Mouse (Mus musculus): ENCODE data around the gene Fam131c. TPM values are rescaled to one million over a fixed set of nuclear protein-coding genes. Genes with fewer than 3 reads are reported as not detected.

Gene Fam131c
- polyA plus RNA-seq (2014; fragmentation: Illumina TruSeq; extraction: RNeasy Lipid Tissue Mini Kit (QIAGEN cat#74804); ENCODE audit: low read depth, low replicate concordance) = not detected

GRCm38 (mm10) chr4:141367997-141368791 is at the start of gene Fam131c:
Gene Fam131c (plus strand): TSS chr4:141368220.

GRCm38 (mm10) chr4:141398545-141398944 is 30.5 kb downstream of the Fam131c start, which contains the start of gene Clcnka:
Gene Clcnka (minus strand): TSS chr4:141398724.

GRCm38 (mm10) chr4:141415924-141416323 is 47.9 kb downstream of the Fam131c start, which contains the start of gene Clcnkb:
Gene Clcnkb (minus strand): TSS chr4:141416014.

GRCm38 (mm10) chr4:141420192-141420829 is 52.3 kb downstream of the Fam131c start, which contains the start of gene Hspb7:
Gene Hspb7 (plus strand): TSS chr4:141420779.

Other genes with a start within 250 kb of the Fam131c start
- gene Szrd1, start 228.4 kb upstream of the Fam131c start, polyA plus RNA-seq (2014; fragmentation: Illumina TruSeq; extraction: RNeasy Lipid Tissue Mini Kit (QIAGEN cat#74804); ENCODE audit: low read depth, low replicate concordance) = 4.6 TPM
- 3.9 TPM for gene Fbxo42, start 220.3 kb upstream of the Fam131c start, polyA plus RNA-seq (2014; fragmentation: Illumina TruSeq; extraction: RNeasy Lipid Tissue Mini Kit (QIAGEN cat#74804); ENCODE audit: low read depth, low replicate concordance)
- gene Rsg1, start 154.3 kb upstream of the Fam131c start, polyA plus RNA-seq (2014; fragmentation: Illumina TruSeq; extraction: RNeasy Lipid Tissue Mini Kit (QIAGEN cat#74804); ENCODE audit: low read depth, low replicate concordance) = 0.50 TPM
- gene Arhgef19, start 128.7 kb upstream of the Fam131c start, polyA plus RNA-seq (2014; fragmentation: Illumina TruSeq; extraction: RNeasy Lipid Tissue Mini Kit (QIAGEN cat#74804); ENCODE audit: low read depth, low replicate concordance) = not detected
- not detected for gene Epha2, start 67.0 kb upstream of the Fam131c start, polyA plus RNA-seq (2014; fragmentation: Illumina TruSeq; extraction: RNeasy Lipid Tissue Mini Kit (QIAGEN cat#74804); ENCODE audit: low read depth, low replicate concordance)
- not detected for gene Clcnka, start 30.5 kb downstream of the Fam131c start, polyA plus RNA-seq (2014; fragmentation: Illumina TruSeq; extraction: RNeasy Lipid Tissue Mini Kit (QIAGEN cat#74804); ENCODE audit: low read depth, low replicate concordance)
- gene Clcnkb, start 47.8 kb downstream of the Fam131c start, polyA plus RNA-seq (2014; fragmentation: Illumina TruSeq; extraction: RNeasy Lipid Tissue Mini Kit (QIAGEN cat#74804); ENCODE audit: low read depth, low replicate concordance) = not detected
- 0.67 TPM for gene Hspb7, start 52.6 kb downstream of the Fam131c start, polyA plus RNA-seq (2014; fragmentation: Illumina TruSeq; extraction: RNeasy Lipid Tissue Mini Kit (QIAGEN cat#74804); ENCODE audit: low read depth, low replicate concordance)
- gene Srarp, start 67.9 kb downstream of the Fam131c start, polyA plus RNA-seq (2014; fragmentation: Illumina TruSeq; extraction: RNeasy Lipid Tissue Mini Kit (QIAGEN cat#74804); ENCODE audit: low read depth, low replicate concordance) = not detected
- 0.36 TPM for gene Zbtb17, start 76.4 kb downstream of the Fam131c start, polyA plus RNA-seq (2014; fragmentation: Illumina TruSeq; extraction: RNeasy Lipid Tissue Mini Kit (QIAGEN cat#74804); ENCODE audit: low read depth, low replicate concordance)
- gene Spen, start 170.4 kb downstream of the Fam131c start, polyA plus RNA-seq (2014; fragmentation: Illumina TruSeq; extraction: RNeasy Lipid Tissue Mini Kit (QIAGEN cat#74804); ENCODE audit: low read depth, low replicate concordance) = 5.4 TPM
- 1.3 TPM for gene Fblim1, start 237.9 kb downstream of the Fam131c start, polyA plus RNA-seq (2014; fragmentation: Illumina TruSeq; extraction: RNeasy Lipid Tissue Mini Kit (QIAGEN cat#74804); ENCODE audit: low read depth, low replicate concordance)